Mouse (Mus musculus): ENCODE measurements at regions not wholly inside any gene's neighbourhood (a gene's known extent, or its start where the extent isn't known, plus 50 kb on each side); places are given as distances from the start of the nearest gene placed in this dataset. TPM values are rescaled to one million over a fixed set of nuclear protein-coding genes. Genes with fewer than 3 reads are reported as not detected.
A peak's percentile ranks its signal among the peaks of the same experiment; 100 is the strongest.

DNA sequence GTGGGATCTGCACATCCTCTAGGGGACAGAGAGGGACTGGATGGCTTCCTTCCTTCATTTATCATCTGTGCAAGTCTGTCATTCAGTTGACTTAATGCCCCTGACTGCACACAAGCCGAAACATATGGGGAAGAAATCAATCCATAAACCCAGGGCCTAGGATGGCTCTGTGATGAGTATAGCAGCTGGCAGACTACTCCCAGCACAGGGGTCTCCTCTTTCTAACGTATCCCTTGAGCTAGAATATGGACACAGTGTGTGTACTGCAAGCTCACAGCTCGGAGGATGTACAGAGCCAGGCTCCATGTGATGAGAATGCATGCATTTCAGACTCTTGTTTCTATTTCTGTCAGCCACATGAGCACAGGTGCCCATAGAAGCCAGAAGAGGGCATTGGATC, 180.3 kb downstream of the Parn start:
- H3K9me3 ChIP-seq, result no peaks in the 10 kb centered on the region
- H3K9ac ChIP-seq, result no peak overlapping the region
- H3K27me3 ChIP-seq, result no peaks in the 10 kb centered on the region
- no peak overlapping the region for H3K27ac ChIP-seq
- 72% methylated on average over 3 of the region's 3 CpGs for WGBS
- ATAC-seq (ENCODE audit: insufficient number of reproducible peaks, insufficient read depth, low FRiP score, low TSS enrichment), result 0 out of 2 replicates have a peak, but pooled peaks have one; percentile 56
- H3K36me3 ChIP-seq, result no peaks in the 10 kb centered on the region
- peaks cover 4% of the 10 kb centered on the region; the same call in 1 of the 2 replicates for H3K4me1 ChIP-seq
- H3K4me2 ChIP-seq (replicated peaks), result no peak overlapping the region
- no peak overlapping the region for H3K4me3 ChIP-seq

DNA sequence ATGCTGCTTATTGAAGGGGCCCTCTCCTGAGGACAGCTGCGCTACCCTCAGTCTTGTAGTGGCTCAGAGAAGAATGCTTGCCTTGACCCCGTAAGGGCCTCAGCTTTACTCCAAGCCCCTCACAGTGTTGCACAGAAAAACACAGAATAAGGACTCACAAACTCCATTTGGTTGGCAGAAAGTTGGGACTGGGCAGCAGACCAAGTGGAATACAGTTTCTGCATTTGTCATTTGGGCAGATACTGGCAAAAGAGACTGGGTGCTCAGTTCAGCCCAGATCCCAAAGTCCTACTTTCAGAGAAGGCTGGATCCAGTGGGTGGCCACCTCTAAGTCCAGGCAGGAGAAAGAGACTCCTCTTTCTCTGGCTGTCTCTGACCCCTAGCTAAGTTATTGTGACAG, 181.4 kb downstream of the Parn start:
- no peak overlapping the region for H3K4me2 ChIP-seq (replicated peaks)
- WGBS, result 84% methylated on average over 2 of the region's 2 CpGs
- H3K27me3 ChIP-seq, result no peaks in the 10 kb centered on the region
- no peak overlapping the region for H3K9ac ChIP-seq
- H3K4me3 ChIP-seq, result no peak overlapping the region
- no peaks in the 10 kb centered on the region for H3K36me3 ChIP-seq
- peaks cover 4% of the 10 kb centered on the region; the same call in 1 of the 2 replicates for H3K4me1 ChIP-seq
- no peaks in the 10 kb centered on the region for H3K9me3 ChIP-seq
- H3K27ac ChIP-seq, result no peak overlapping the region
- ATAC-seq (ENCODE audit: insufficient number of reproducible peaks, insufficient read depth, low FRiP score, low TSS enrichment), result no peak

DNA sequence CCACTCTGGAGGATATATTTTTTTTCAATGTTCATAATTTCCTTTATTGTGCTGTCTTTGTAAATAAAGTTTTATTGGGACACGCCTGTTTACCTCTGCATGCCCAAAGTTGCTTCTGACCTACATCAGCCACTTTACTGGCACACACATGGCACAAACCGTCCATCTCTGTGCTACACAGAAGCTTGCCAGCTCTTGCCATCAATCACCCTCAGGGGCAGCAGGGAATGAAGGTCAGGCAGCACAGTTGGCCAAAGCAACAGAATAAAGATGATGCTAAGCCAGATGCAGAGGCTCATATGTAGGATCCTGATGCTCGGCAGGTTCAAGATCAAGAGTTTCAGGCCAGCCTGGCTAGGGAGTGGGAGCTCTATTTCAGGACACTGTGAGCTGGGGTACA, 187.7 kb downstream of the Parn start:
- 80% methylated on average over 3 of the region's 3 CpGs for WGBS
- Histone ChIP-seq H3K27ac (no peak overlapping the region), H3K9me3 (no peaks in the 10 kb centered on the region), H3K4me1 (no peaks in the 10 kb centered on the region), H3K27me3 (no peaks in the 10 kb centered on the region), H3K4me3 (no peak overlapping the region), H3K9ac (no peak overlapping the region), H3K36me3 (no peaks in the 10 kb centered on the region), H3K4me2 (replicated peaks) (no peak overlapping the region)
- no peak for ATAC-seq (ENCODE audit: insufficient number of reproducible peaks, insufficient read depth, low FRiP score, low TSS enrichment)

DNA sequence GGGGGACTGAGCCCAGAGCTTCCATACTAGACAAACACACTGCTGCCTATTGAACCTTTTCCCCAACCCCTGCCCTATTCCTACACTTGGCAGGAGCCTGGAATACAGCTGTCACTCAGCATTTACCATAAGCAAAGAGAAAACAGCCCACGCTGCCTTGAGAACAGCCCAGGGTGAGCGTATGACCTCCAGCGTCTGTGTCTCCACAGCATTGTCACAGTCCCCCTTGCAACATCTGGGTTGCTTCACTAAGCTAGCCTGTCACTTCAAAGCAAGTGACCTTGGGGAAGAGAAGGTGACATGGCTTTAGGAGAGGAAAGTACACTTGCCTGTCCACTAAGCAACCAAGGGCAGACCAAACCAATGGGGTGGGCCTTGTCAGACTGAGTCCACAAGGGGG, 191.3 kb downstream of the Parn start:
- ATAC-seq (ENCODE audit: insufficient number of reproducible peaks, insufficient read depth, low FRiP score, low TSS enrichment), result no peak
- no peak overlapping the region for H3K9ac ChIP-seq

DNA sequence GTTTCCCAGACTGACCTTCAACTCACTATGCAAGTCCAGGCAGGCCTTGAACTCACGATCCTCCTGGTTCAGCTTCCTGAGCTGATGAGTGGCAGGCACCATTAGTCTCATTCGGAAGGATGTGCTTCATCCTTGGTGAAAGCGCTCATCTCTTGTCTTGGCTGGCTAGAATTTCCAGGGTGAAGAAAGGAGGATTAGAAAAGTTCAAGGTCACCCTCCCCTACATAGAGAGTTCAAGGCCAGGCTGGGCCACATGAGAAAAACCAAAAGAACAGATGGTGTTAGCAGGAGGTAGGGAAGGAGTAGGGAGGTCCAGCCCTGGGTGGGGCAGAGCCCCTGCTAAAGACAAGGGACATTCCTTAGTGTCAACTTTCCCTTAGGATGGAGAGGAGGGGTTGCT, 193.0 kb downstream of the Parn start:
- 86% methylated on average over 3 of the region's 3 CpGs for WGBS
- Histone ChIP-seq H3K9ac (no peak overlapping the region), H3K36me3 (no peaks in the 10 kb centered on the region), H3K4me1 (no peaks in the 10 kb centered on the region), H3K9me3 (no peaks in the 10 kb centered on the region), H3K27me3 (no peaks in the 10 kb centered on the region), H3K4me3 (no peak overlapping the region), H3K27ac (no peak overlapping the region), H3K4me2 (replicated peaks) (no peak overlapping the region)
- ATAC-seq (ENCODE audit: insufficient number of reproducible peaks, insufficient read depth, low FRiP score, low TSS enrichment), result no peak

More for the DNA sequence above, 191.3 kb downstream of the Parn start:
- no peaks in the 10 kb centered on the region for H3K36me3 ChIP-seq
- H3K9me3 ChIP-seq, result no peaks in the 10 kb centered on the region
- no peaks in the 10 kb centered on the region for H3K27me3 ChIP-seq
- no peak overlapping the region for H3K4me3 ChIP-seq
- no peaks in the 10 kb centered on the region for H3K4me1 ChIP-seq
- 71% methylated on average over 3 of the region's 3 CpGs for WGBS
- no peak overlapping the region for H3K27ac ChIP-seq
- no peak overlapping the region for H3K4me2 ChIP-seq (replicated peaks)

DNA sequence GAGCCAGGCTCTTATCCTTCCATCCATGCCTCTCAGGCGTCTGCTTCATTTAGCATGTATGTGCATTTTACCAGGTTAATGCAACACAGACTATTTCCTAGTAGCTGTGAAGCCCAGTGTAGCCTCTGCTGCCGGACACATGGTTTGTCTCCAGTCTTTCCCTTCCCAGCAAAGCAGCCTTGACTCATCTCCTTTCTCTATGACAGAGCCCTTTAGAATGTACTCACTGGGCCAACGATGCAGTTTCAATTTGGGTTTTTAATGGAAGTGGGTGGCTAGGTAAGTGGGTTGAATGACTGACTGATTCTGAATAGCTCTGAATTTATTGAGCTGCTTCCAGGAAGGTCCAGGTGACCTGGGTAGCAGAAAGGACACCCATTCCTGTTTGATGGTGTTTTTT, 193.7 kb downstream of the Parn start:
- Histone ChIP-seq H3K27ac (no peak overlapping the region), H3K36me3 (no peaks in the 10 kb centered on the region), H3K27me3 (no peaks in the 10 kb centered on the region), H3K4me1 (no peaks in the 10 kb centered on the region), H3K9me3 (no peaks in the 10 kb centered on the region), H3K9ac (no peak overlapping the region), H3K4me3 (no peak overlapping the region), H3K4me2 (replicated peaks) (no peak overlapping the region)
- 79% methylated on average over 3 of the region's 3 CpGs for WGBS
- ATAC-seq (ENCODE audit: insufficient number of reproducible peaks, insufficient read depth, low FRiP score, low TSS enrichment), result no peak

DNA sequence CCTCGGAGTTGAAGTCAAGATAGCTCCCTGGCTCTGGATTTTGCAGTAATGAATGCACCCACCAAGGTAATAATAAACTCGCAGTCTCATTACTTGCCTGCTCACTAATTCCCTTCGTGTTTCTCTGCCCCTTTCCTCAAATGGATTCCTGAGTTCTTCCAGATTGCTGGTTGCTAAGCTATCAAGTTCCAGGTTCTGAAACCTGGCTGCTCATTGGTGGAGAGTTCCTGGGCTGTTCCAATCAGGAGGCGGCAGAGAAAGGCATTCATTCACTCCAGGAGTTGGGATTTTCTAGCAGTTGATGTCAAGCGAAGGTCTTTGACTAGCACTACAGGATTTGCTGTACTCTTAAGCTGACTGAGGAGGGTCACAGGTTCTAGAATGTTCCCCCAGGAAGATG, 200.8 kb downstream of the Parn start:
- peaks cover 13% of the 10 kb centered on the region for H3K4me1 ChIP-seq
- no peak overlapping the region for H3K4me3 ChIP-seq
- no peaks in the 10 kb centered on the region for H3K9me3 ChIP-seq
- no peaks in the 10 kb centered on the region for H3K27me3 ChIP-seq
- H3K4me2 ChIP-seq (replicated peaks), result no peak overlapping the region
- WGBS, result 35% methylated on average over 5 of the region's 5 CpGs
- no peaks in the 10 kb centered on the region for H3K36me3 ChIP-seq
- no peak overlapping the region for H3K27ac ChIP-seq
- H3K9ac ChIP-seq, result no peak overlapping the region
- ATAC-seq (ENCODE audit: insufficient number of reproducible peaks, insufficient read depth, low FRiP score, low TSS enrichment), result no peak

Small RNA genes lying in the stretch of these regions (microRNA-seq; reads per million reads assigned to microRNA genes)
- gene Mir6365, result not detected

All from embryonic facial prominence, embryonic 12.5 days (tissue).